Mouse (Mus musculus) CH12F3 (cell line): ENCODE measurements around the gene Tnfrsf25.

Experiments used
- in situ Hi-C: fragments of 300-500 bp; cut with MboI; formaldehyde crosslinking; loops from 2 replicates; pipeline ENCODE4 v1.14.3; 2020; ENCODE audit warnings: low sequenced_read_pairs

Tnfrsf25 gene

GRCm38 (mm10) chr4:152115921-152116612 is at the start of gene Tnfrsf25:
Tnfrsf25 (plus strand) TSS chr4:152115934.
- in situ Hi-C loops: no loop called here

GRCm38 (mm10) chr4:152067280-152067679 is 48.5 kb upstream of the Tnfrsf25 start:
- in situ Hi-C loops: no loop called here

GRCm38 (mm10) chr4:152068166-152068724 is 47.5 kb upstream of the Tnfrsf25 start:
- in situ Hi-C loops: no loop called here

GRCm38 (mm10) chr4:152069245-152069644 is 46.5 kb upstream of the Tnfrsf25 start:
- in situ Hi-C loops: no loop called here

GRCm38 (mm10) chr4:152070494-152071396 is 45.0 kb upstream of the Tnfrsf25 start:
- in situ Hi-C loops: no loop called here

- in situ Hi-C loops: no loop called here
Measured at GRCm38 (mm10) chr4:152072121-152072601, 43.6 kb upstream of the Tnfrsf25 start, which contains the start of gene Plekhg5. Plekhg5 (plus strand) TSS chr4:152072498.

GRCm38 (mm10) chr4:152072655-152073054 is 43.1 kb upstream of the Tnfrsf25 start:
- in situ Hi-C loops: no loop called here

GRCm38 (mm10) chr4:152073715-152074114 is 42.0 kb upstream of the Tnfrsf25 start:
- in situ Hi-C loops: no loop called here

GRCm38 (mm10) chr4:152074548-152074947 is 41.2 kb upstream of the Tnfrsf25 start:
- in situ Hi-C loops: no loop called here

GRCm38 (mm10) chr4:152077191-152077590 is 38.5 kb upstream of the Tnfrsf25 start:
- in situ Hi-C loops: no loop called here

- in situ Hi-C loops: no loop called here
Measured at GRCm38 (mm10) chr4:152078105-152078530, 37.6 kb upstream of the Tnfrsf25 start.

GRCm38 (mm10) chr4:152079261-152079660 is 36.5 kb upstream of the Tnfrsf25 start:
- in situ Hi-C loops: no loop called here

GRCm38 (mm10) chr4:152079931-152080330 is 35.8 kb upstream of the Tnfrsf25 start:
- in situ Hi-C loops: no loop called here

GRCm38 (mm10) chr4:152083611-152084220 is 32.0 kb upstream of the Tnfrsf25 start:
- in situ Hi-C loops: no loop called here

GRCm38 (mm10) chr4:152084616-152085015 is 31.1 kb upstream of the Tnfrsf25 start:
- in situ Hi-C loops: no loop called here

GRCm38 (mm10) chr4:152086505-152087210 is 29.1 kb upstream of the Tnfrsf25 start:
- in situ Hi-C loops: no loop called here

- in situ Hi-C loops: no loop called here
Measured at GRCm38 (mm10) chr4:152087211-152088081, 28.3 kb upstream of the Tnfrsf25 start.

- in situ Hi-C loops: no loop called here
Measured at GRCm38 (mm10) chr4:152088133-152088532, 27.6 kb upstream of the Tnfrsf25 start.

GRCm38 (mm10) chr4:152088556-152089120 is 27.1 kb upstream of the Tnfrsf25 start:
- in situ Hi-C loops: no loop called here
